Mouse (Mus musculus) ES-E14 (cell line): ENCODE measurements around the gene Cdkn2b. TPM values are rescaled to one million over a fixed set of nuclear protein-coding genes. Genes with fewer than 3 reads are reported as not detected.

ENCODE experiments used
- DNase-seq: peaks from one replicate; pipeline ENCODE4 v3.0.0-alpha.2; 2013; ENCODE audit warnings: low read depth, low spot score
- H3K27ac ChIP-seq: 2 replicates; pipeline ENCODE4 v1.5.1; 2012; ENCODE audit warnings: low read depth, mild to moderate bottlenecking, low read length, moderate library complexity, mixed read lengths; ENCODE audit not compliant: poor library complexity, insufficient read depth, severe bottlenecking
- H3K36me3 ChIP-seq: 2 replicates; pipeline ENCODE4 v1.6.1; 2012; ENCODE audit warnings: mild to moderate bottlenecking, low read length, moderate library complexity, mixed read lengths; ENCODE audit not compliant: control insufficient read depth, poor library complexity, insufficient read depth, severe bottlenecking
- H3K4me1 ChIP-seq, 2 experiments: fragments of 150-350 bp in 1 of 2; sonication (generic) in 1 of 2; 2 replicates each; pipeline ENCODE4 v1.6.1; 2012; ENCODE audit warnings: low read length in 2 of 2, mild to moderate bottlenecking in 1 of 2, mixed read lengths in 1 of 2; ENCODE audit not compliant: control insufficient read depth in 2 of 2, insufficient read depth in 2 of 2, poor library complexity in 1 of 2
- H3K4me3 ChIP-seq, 2 experiments: fragments of 150-350 bp in 1 of 2; sonication (generic) in 1 of 2; 2 replicates each; pipeline ENCODE4 v1.5.1; 2012; ENCODE audit warnings: low read length in 2 of 2, low read depth in 1 of 2, mild to moderate bottlenecking in 1 of 2, mixed read lengths in 1 of 2; ENCODE audit not compliant: insufficient read depth in 1 of 2, poor library complexity in 1 of 2, severe bottlenecking in 1 of 2
- H3K9ac ChIP-seq: 2 replicates; pipeline ENCODE4 v1.6.1; 2012; ENCODE audit warnings: low read depth, mild to moderate bottlenecking, low read length, mixed read lengths; ENCODE audit not compliant: poor library complexity, insufficient read depth, severe bottlenecking
- H3K9me3 ChIP-seq: fragments of 150-350 bp; sonication (generic); 2 replicates; pipeline ENCODE4 v1.6.1; 2012; ENCODE audit warnings: low read depth, mild to moderate bottlenecking, low read length; ENCODE audit not compliant: control insufficient read depth, insufficient read depth
- CHD2 ChIP-seq: IDR thresholded peaks from 2 replicates; pipeline ENCODE4 v1.6.1; 2014; ENCODE audit warnings: mild to moderate bottlenecking, low read depth, low read length, inconsistent platforms
- HCFC1 ChIP-seq: IDR thresholded peaks from 2 replicates; pipeline ENCODE4 v1.6.1; 2012; ENCODE audit warnings: low read length, inconsistent platforms, borderline replicate concordance; ENCODE audit not compliant: insufficient read depth
- MAFK ChIP-seq: IDR thresholded peaks from 2 replicates; pipeline ENCODE4 v1.6.1; 2014; ENCODE audit warnings: mild to moderate bottlenecking, low read depth, low read length, inconsistent platforms; ENCODE audit not compliant: insufficient read depth
- ZC3H11A ChIP-seq: IDR thresholded peaks from 2 replicates; pipeline ENCODE4 v1.6.1; 2012; ENCODE audit warnings: low read depth, mild to moderate bottlenecking, inconsistent platforms, low read length, borderline replicate concordance
- ZNF384 ChIP-seq: IDR thresholded peaks from 2 replicates; pipeline ENCODE4 v1.6.1; 2012; ENCODE audit warnings: low read depth, low read length, inconsistent platforms
- in situ Hi-C, 2 experiments: fragments of 600-800 bp; cut with MboI; formaldehyde crosslinking; loops; one replicate each; pipeline ENCODE4 v1.15.1; 2025; ENCODE audit warnings: low sequenced_read_pairs in 2 of 2, inconsistent platforms in 1 of 2; ENCODE audit not compliant: unreplicated experiment in 2 of 2
- total RNA-seq: library from RNA; depleted of rRNA; stranded (reverse); fragments of 300-350 nt; gene quantifications from 2 replicates; pipeline ENCODE4 v1.2.3, GENCODE M21; 2012

Cdkn2b gene
- total RNA-seq, 1 experiment, result 34.3 TPM

GRCm38 (mm10) chr4:89294486-89295440 lies 16.1 kb downstream of the Cdkn2b start, which contains the start of gene Cdkn2a:
Cdkn2a (minus strand) TSS chr4:89294653.
- H3K9me3 ChIP-seq, result no peaks in the 10 kb centered on the region
- TF ChIP-seq CHD2 (peak; percentile 67; the same call in 1 of the 2 replicates), HCFC1 (0 out of 2 replicates have a peak, but pooled peaks have one; percentile 29), MAFK (no peak), ZNF384 (no peak)
- no peak within 1 kb of the TSS for H3K27ac ChIP-seq
- in situ Hi-C loops, result no loop called here
- DNase-seq, result peak; percentile 81
- no peaks in the 10 kb centered on the region for H3K36me3 ChIP-seq
- H3K4me3 ChIP-seq, result peak within 1 kb of the TSS; percentile 70 to 73
- H3K9ac ChIP-seq, result peak within 1 kb of the TSS; percentile 71
- no peaks in the 10 kb centered on the region; a peak in 1 of 4 replicates for H3K4me1 ChIP-seq

DNA sequence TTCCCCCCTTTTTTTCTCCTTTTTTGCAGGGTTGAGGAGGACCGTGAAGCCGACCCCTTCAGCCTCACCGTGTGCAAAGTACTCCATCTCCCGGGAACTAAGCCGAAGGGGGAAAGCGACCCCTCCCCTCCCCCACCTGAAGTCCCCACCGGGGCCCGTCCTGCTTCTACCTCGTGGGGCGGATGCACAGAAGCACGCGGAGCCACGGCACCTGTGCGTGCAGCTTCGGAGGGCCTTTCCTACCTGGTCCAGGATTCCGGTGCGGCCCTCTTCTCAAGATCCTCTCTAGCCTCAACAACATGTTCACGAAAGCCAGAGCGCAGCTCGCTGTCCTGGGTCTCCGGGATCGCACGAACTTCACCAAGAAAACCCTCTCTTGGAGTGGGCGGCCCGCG lies 16.8 kb downstream of the Cdkn2b start:
- Histone ChIP-seq H3K9me3 (no peaks in the 10 kb centered on the region), H3K4me1 (no peaks in the 10 kb centered on the region; a peak in 1 of 4 replicates), H3K36me3 (no peaks in the 10 kb centered on the region), H3K4me3 (peak overlapping the region; percentile 70 to 73), H3K9ac (peak overlapping the region; percentile 50), H3K27ac (no peak overlapping the region)
- TF ChIP-seq HCFC1, result no peak
- no peak for DNase-seq
- in situ Hi-C loops, result no loop called here

GRCm38 (mm10) chr4:89293516-89293915 lies 17.3 kb downstream of the Cdkn2b start:
- in situ Hi-C loops, result no loop called here
- no peak for TF ChIP-seq HCFC1
- no peak for TF ChIP-seq CHD2
- no peak for TF ChIP-seq ZC3H11A
- no peak for TF ChIP-seq MAFK
- TF ChIP-seq ZNF384, result no peak

GRCm38 (mm10) chr4:89289028-89289427 lies 21.8 kb downstream of the Cdkn2b start:
- H3K9me3 ChIP-seq, result no peaks in the 10 kb centered on the region
- in situ Hi-C loops, result no loop called here
- no peaks in the 10 kb centered on the region for H3K4me1 ChIP-seq
- no peak overlapping the region for H3K27ac ChIP-seq
- DNase-seq, result no peak
- TF ChIP-seq HCFC1, result no peak
- TF ChIP-seq MAFK, result no peak
- TF ChIP-seq ZNF384, result no peak
- TF ChIP-seq CHD2, result no peak
- TF ChIP-seq ZC3H11A, result no peak
- no peak overlapping the region for H3K9ac ChIP-seq
- H3K36me3 ChIP-seq, result no peaks in the 10 kb centered on the region
- H3K4me3 ChIP-seq, result no peak overlapping the region

More at GRCm38 (mm10) chr4:89293516-89293915, 17.3 kb downstream of the Cdkn2b start:
- Histone ChIP-seq H3K4me3 (no peak overlapping the region; a peak in 2 of 4 replicates), H3K9ac (no peak overlapping the region), H3K27ac (no peak overlapping the region), H3K4me1 (no peaks in the 10 kb centered on the region; a peak in 1 of 4 replicates), H3K9me3 (no peaks in the 10 kb centered on the region), H3K36me3 (no peaks in the 10 kb centered on the region)
- no peak for DNase-seq
